Mouse (Mus musculus) T-helper 2 cell (primary cell): ENCODE results near the gene Olfr352.

ENCODE experiments used
- in situ Hi-C: fragments of 300-600 bp; cut with MboI, MseI; formaldehyde crosslinking; loops from one replicate; pipeline ENCODE4 v1.15.1; 2025; ENCODE audit warnings: high pct_unique_total_duplicates

The Olfr352 gene

DNA sequence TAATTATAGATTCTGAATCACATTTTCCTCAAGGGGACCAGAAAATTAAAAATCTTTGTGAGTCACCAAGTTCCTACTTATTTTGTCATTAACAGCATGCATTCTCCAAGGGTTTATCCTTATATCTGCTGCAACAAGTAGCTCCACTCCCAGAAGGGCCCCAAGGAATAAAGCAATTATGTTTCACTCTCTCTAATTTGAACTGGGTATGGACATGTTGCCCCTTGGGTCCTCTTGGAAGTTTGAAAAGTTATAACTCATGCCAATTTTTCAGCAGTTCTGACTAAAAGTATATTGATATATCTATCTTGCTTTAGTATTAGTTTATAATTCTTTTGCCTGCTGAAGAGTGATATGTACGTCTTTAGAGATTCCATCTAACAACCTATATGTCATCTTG lies at the start of gene Olfr352:
Gene Olfr352 (plus strand): TSS at position 301 of the 400 bp plus-strand sequence.
- in situ Hi-C loops: no loop called here

DNA sequence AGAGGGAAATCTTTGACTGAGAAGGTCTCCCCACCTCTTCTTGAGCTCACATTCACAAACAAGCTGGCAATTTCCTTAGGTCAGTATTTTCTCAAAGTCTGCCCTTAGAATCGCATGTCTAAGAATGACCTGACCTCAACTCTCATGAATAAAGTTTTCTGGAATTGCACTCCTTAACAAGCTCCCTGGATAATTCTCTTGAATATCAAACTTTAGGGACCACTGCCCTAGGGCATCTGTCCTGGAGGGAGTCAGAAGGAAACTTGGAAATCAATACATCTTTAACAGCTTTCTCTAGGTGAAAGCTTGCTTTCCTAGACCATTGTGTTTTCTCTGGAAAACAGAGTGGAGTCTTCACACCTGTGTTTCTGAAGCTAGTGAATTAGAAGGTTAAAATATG lies 22.2 kb upstream of the Olfr352 start, which contains the start of gene Olfr350:
Gene Olfr350 (plus strand): TSS at position 301 of the 400 bp plus-strand sequence.
- in situ Hi-C loops: no loop called here

DNA sequence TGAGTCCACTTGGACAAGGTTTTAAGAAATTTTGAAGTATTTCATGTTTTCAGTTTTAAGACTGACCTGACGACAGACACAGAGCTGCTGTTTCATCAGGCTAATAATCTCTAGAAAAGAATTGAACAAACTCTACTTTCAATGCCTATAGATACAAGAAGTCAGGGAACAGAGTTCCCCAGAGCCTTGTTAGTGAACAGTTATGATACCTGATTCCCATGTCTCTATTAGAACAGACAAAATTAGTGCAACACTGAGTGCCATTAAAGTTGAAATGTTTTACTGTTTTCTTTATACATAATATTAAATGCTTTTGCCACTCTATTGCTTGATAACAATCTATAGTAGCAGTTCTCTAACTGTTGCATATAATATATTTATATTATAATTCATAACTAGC lies 5.7 kb upstream of the Olfr352 start, which contains the start of gene Olfr351:
Gene Olfr351 (minus strand): TSS at position 101 of the 400 bp plus-strand sequence.
- in situ Hi-C loops: no loop called here

DNA sequence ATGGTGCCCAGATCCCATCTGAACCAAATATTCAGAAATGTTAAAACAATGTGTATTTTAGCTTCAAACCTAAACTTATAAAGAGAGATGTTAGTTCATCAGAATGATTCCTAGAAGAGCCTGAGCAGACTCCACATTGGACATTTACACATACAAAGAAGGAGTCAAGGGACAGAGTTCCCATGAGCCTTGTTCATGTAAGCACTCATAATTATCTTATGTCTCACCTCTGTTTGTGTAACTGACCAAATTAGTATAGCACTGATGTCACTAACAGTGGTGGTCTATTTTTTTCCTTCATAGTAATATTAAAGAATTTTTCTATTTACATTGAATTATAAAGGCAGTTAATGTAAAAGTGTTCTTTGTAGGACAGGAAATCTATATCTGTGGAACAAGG lies 24.6 kb downstream of the Olfr352 start, which contains the start of gene Olfr353:
Gene Olfr353 (minus strand): TSS at position 101 of the 400 bp plus-strand sequence.
- in situ Hi-C loops: no loop called here

DNA sequence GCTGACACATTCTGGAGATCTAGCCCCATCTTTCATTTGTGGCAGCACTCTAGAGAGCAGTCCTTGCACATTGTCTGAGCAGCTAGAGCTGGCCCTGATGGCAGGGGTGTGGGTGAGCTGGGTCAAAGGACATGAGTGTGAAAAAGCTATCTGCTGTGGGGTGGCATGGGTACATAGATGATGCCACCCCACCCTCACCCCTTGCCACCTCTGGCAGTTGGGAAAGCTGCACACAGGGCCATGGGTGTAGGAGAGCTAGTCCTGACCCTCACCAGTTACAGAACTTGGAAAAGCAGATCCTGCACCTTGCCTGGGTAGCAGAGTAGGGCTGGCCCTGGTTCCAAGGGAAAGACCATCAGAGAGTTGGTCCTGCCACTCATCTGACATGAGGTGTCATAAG lies 28.9 kb downstream of the Olfr352 start:
- in situ Hi-C loops: no loop called here

DNA sequence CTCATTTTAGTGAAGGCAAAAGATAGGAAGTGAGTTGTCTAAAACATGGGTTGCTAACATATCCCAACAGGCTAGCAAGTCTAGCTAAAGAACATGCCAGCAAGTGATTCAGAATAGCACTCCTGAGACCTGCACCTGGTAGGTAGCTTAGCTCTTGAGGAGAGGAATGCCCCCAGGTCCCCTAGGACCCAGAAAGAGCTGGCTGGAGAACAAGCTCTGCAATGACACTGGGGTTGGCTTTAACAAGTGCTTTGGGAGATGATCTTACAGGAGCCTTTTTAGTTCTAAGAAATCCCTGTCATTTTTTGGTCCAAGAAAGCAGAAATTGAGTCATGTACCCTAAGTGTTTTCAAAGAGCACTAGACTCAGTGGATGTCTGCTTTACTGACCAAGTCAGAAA lies 37.1 kb downstream of the Olfr352 start, which contains the start of gene Olfr354:
Gene Olfr354 (plus strand): TSS at position 301 of the 400 bp plus-strand sequence.
- in situ Hi-C loops: no loop called here
